Mouse (Mus musculus) thymus, adult 18-20 months (tissue): ENCODE results near the gene Wdr73.
"Not testable (repeated sequence)": the region's sequence is repeated elsewhere in the genome, so short reads cannot be mapped to it uniquely, and the experiment has no call there.

Experiments used
- DNase-seq, 2 experiments: peaks; one replicate each; pipeline ENCODE4 v3.0.0; 2022; ENCODE audit warnings: mixed read lengths in 2 of 2

Gene Wdr73

DNA sequence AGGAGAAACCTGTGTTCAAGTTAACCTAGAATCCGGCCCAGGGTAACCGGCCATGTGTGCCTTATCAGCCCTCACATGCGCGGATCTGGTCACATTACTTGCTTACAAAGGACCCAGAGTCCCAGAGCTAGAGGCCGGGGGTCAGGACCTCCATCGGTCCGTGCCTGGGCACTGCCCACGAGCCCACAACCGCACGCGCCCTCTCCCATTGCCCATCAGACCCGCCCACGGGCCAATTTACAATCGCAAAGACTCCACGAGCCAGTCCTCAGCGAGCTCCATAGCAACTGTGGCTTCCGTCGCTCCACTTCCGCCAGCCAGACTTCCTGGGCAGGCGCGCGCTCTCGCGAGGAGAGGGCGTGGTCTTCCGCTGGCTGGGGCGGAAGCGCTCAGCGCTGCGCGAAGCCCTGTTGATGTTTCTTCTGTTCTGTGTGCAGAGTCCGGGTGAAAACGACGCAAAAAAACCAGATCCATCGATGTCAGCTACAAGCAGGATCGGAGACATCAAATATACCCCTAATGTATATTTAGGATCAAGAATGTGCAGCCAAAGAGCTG lies at the start of gene Wdr73:
Gene Wdr73 (minus strand): TSS at position 326 of the 558 bp plus-strand sequence.
- DNase-seq, result peak; percentile 85 to 89

DNA sequence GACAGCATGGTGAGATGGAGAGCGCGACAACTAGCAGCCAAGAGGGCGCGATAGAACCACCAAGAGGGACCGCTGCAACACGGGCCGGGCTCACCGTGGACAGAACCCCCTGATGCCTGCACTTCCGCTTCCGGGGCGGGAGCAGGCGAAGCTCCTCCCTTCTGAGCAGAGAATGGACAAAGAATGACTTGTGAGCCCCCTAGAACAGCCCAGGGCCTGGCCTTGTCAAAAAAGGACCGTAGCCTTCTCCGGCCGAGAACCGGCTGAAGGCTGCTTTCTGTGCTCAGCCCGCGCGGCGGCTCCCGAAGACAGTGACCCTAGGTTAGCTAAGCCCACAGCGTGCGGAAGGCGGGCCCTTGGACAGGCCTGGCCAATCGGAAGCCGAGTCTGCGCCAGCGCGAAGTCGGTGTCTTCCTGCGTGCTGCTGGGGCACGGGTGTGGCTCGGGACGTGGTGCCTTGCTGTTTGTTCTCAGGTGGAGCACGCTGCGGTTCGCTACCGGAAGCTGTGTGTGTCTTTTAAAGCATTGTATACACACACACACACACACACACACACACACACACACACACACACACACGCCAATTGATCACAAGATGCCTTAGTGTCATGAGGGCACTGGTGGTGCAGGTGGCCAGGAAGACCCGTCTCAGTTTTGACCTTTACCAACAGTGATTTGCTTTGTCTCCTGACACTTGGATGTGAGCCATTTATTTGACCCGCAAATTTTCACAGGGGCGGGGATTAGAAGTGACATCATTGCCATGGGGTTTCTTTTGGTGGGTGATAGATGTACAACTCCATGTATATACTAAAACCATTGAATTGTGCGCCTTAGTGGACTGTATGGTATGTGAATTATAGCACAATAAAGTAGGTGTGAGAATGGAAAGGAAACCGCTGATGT lies 46.6 kb upstream of the Wdr73 start, which contains the start of gene Sec11a:
Gene Sec11a (minus strand): TSS at position 336 of the 906 bp plus-strand sequence.
- peak; percentile 91 to 93 for DNase-seq

DNA sequence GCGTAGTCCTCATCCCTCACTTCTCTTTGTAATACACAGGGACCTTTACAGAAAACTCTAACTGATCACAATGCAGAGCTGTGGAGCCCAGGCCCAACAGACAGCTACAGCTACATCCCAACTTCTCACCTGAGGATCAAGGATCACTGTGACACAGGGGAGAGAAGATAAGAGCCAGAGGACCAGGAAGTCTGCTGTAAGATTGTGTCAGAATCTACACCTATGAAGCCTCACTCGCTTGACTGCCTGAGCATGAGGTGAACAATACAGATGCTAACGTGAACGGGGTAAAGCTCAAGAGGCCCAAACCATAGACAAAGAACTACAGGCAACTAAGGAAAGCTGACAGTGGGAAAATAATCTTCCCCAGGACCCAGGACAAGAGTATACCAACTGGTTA lies 38.7 kb upstream of the Wdr73 start:
- no peak for DNase-seq

DNA sequence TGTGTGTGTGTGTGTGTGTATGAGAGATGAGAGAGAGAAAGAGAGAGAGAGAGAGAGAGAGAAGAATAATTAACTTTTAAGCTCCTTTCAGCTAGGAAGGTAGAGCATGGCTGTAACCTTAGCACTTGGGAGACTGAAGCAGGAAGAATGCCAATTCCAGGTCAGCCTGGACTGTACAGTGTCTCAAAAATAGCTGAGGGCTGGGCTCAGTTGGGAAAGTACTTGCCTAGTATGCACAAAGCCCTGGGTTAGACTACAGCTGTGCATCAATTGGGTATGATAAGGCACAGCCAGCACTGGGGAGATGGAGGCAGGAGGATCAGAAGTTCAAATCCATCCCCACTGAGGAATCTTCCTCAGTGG lies 36.2 kb upstream of the Wdr73 start:
- not testable (repeated sequence) for DNase-seq

DNA sequence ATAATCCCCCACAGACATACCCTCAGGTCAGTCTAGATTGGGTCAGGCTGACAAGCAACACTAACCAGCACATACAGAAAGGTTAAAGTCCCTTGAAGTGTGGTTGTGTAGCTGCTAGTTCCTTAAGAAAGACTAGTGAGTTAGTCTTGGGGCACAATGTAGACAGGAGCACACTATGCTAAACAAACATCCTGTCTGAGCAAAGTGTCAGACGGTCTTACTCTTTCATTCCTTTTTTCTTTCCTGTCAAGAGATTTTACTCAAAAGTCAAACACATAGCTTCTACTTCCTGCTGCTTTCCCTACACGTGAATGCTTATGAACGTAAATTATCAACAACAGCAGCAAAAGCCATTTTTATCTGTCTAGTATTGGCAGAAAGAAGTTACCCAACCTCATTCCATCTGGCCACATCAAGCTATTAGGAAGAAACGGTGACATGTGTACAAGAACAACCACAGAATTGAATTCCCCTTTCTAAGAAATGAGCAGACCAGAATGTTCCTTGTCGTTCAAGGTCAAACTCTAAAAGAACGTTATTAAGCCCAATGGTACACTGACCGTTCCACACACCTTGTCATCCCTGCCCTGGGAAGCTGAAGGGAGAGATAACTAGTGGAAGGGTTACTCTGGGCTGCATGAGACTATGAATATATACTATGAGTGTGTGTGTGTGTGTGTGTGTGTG lies 35.7 kb upstream of the Wdr73 start:
- DNase-seq, result not testable (repeated sequence)

DNA sequence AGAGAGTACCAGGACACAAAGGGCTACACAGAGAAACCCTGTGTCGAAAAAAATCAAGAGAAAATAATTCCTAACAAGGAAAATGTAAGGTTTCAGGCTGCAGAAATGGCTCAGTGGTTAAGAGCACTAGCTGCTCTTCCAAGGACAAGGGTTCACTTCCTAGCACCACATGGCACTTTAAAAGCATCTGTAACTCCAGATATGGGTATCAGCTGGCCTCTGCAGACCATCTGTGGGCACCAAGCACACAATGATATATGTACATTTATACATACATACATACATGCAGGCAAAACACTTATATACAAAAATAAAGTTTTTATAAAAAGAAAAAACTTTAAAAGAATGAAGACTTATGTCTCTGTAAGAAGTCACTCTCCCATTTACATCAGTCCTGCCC lies 34.8 kb upstream of the Wdr73 start:
- no peak for DNase-seq

DNA sequence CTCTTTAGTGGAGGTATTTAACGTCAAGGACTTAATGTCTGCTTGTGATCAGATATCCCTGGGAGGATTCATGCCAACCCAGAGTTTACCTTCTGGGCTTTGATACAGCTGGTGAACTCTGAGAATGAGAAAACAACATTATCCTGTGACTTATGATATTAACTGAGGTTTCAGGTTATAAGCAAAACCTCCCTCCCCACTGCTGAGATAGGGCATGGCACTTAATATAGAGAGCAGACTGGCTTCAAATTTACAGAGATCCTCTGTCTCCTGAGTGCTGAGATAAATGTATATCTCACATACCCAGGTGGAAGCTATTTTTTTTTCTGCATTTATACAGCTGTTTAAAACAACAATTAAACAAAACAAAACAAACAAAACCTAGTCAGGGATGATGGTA lies 31.7 kb upstream of the Wdr73 start:
- no peak for DNase-seq

DNA sequence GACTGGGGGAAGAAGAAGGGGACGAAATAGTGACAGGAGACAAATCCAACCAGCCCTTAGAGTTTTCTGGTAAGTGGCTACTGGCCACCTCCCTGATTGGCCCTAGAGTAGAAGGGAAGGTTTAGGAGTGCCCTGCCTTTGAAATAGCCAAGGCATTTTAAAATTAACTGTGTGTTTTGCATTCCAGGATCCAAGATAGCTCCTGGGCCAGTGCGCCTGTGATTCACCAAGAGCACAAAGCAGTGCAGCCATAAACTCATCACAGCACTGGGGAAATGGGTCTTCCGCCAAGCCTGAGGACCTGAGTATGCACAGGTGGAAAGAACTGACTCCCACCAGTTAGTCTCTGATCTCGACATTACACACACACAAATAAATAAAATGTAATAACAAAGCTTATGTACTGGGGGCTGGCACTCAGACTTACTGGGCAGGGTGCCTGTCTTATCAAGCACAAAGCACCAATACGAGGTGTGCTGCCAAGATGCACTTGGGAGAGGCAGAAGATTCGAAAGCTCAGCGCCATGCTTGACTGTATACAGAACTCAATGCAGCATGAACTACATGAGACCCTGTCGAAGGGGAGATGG lies 30.6 kb upstream of the Wdr73 start:
- DNase-seq, result no peak

DNA sequence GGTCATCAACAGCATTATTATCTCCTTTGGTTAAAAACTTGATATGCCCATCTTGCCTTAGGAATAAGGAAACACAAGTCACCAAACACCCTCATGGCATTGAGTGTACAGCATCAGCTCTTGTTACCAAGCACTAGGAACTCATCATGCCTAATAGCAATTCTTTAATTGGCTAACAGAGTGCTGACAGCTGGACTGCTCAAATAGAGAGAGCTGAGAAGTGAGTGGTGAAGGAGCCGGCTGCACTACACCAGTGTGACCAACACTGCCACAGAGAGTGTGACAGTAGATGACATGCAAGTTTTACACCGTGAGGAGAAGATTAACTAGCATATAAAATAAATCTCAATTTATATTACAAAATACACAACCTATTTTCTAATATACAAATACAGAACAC lies 22.1 kb upstream of the Wdr73 start:
- no peak for DNase-seq

DNA sequence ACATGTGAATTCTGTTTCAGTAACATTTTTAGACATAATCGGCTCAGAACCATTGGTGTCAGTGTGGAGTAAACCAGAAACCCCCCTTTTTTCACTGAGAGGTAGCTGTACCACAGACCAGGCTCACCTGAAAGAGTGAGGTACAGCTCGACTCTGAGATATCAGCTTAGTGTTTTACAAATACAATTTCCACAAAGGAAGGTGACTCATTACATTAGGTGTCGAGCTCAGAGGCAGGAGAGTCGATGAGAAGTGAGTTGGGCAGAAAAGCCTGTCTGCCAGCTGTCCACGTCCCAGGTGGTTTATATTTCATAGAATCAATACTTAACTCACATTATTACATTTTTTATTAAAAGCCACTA lies 18.6 kb upstream of the Wdr73 start:
- no peak for DNase-seq

DNA sequence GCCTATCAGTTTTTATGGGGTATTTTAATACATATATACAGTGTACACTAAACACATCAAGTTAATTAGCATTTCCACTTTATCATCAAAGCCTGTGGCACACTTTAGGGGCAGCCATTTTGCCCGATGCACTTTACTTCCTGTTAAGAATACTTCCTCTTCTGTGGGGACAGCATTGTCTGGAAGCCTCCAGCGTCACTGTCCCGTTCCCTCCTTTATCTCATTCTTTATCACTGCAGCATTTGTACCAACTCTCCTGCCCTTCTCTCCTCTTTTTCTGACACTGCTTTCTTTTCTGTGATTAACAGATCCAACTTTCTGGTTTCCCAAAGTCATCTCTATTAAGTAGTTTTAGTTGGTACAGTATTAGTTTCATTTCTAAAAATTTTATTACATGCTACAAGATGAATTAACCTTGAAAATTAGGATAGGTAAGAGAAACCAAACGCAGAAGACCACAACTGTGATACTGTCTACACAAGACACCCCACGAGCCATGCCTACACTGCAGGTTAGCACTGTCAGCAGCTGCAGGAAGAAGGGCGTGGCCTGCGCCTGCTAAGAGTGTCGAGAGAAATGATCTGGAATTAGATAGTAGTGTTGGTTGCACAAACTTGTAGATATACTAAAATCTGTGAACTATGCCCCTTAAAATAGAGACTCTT lies 18.0 kb upstream of the Wdr73 start:
- DNase-seq, result peak; percentile 42 to 51

DNA sequence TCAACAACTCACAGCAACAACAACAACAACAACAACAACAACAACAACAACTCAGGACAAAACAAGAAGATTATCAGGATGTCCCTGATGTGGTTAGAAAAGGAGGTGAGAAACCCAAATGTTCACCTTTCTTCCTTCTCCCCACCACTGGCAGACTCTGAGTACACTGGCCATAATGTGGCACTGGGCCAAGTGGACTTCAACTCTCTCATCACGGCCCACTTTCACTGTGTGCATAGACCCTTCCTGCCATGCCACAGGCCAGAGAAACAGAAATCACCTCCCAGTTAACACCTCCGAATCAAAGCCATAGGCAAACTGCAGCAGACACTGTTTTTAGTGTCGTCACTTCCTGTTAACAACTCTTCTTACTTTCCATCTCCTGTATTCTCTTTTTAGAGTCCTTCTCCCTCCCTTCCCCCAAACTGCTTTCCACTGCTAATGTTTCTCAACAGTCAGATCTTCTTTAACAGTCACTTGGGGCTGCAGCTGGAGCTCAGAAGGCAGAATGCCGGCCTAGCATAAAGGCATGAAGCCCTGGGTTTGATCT lies 16.9 kb upstream of the Wdr73 start:
- DNase-seq, result no peak

DNA sequence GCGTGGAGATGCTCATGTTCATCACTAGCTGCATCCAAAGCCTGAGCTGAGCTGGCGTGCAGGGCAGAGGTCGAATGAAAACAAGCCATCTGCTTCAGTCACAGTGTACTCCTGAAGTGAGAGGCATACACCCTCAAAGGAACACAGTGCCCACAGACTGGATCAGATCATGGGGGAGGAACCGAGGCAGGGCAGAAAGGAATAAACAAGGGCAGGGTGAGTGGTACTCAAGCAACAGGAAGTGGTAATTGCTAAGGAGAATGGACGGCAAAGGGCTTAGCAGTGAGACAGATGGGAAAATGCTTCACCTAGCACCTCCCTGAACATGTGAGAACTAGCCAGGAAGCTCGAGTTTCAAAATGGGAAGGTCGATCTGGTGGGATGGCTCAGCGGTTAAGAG lies 11.4 kb upstream of the Wdr73 start:
- DNase-seq, result no peak

DNA sequence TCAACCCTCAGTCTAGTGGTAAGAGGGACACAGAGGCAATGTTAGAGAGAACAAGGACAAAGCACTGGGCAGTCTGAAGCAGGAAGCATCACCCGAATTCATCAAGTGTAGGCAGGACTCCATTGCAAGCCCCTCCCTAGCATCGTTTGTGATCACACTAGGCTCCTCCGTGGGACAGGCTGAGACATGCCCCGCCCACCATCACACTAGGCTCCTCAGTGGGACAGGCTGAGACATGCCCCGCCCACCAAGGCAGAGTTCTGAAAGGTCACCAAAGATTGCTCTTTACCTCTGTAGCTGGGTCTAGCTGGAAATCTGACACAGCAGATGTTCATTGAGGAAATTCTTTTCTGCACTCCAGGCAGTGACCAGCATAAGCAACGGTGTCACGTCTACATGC lies 10.0 kb upstream of the Wdr73 start:
- DNase-seq, result no peak

DNA sequence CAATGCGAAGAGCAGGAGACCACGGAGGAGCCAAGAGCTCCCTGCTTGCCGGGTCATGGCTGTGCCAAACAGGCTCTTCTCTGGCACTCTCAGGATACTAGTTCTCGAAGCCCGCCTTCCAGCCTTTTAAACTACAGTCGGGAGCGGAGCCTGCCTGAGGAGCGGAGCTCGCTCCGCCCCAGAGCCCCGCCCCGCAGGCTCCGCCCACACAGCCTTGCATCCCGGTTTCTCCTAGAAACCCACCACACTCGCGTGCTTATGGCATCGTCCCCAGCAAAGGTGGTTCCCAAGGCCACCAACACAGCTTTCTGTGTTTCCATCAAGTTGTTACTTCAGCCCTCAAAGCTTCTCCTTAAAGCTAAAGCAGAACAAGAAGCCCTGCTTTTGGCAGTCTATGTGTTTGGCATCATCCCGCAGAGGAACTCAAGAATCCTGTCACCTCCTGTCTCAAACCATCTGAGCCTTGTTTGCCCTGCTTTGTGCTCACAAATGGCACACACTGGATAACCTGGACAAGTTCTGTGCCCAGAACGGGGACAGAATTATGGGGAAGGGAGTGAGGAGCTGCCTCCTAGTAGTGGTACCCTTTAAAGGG lies 3.9 kb upstream of the Wdr73 start, which contains the start of gene Nmb:
Gene Nmb (minus strand): TSS at position 156 of the 595 bp plus-strand sequence.
- DNase-seq, result peak in 1 of 2 experiments; percentile 43

DNA sequence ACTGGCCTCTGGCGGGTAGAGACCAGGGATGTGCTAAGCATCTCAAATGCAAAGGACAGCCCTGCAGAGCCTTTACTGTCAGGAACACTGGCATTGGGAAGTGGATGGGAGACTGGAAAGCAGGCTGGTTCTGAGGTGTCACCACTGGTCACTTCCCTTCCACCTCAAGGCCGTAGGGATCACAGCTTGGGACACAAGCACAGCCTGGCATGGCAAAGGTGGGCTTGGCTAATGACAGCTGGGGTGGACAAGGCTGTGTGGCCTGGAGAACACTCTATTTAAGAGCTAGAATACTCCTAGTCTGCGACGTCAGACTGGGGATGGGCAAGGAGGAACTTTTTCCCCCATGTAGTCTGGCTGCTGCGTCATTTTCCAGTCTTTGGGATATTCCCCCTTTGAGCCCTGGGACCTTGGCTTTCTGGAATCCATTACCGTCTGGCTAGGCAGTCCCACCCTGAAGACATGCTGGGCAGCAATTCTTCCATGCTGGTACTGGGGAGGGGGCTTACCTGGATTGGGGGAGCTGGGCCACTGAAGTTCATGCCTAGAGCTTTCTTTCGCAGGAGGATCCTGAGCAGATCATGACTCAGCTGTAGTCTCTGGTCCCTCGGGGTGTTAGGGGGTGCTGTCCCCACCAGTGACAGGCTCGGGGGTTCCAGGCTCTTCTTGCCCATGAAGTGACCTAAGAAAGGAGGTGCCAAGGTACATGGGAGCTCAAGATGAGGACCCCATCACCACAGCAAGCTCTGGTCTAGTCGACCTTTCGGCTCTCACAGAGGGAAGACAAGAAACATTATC lies 2.8 kb upstream of the Wdr73 start:
- DNase-seq, result no peak

DNA sequence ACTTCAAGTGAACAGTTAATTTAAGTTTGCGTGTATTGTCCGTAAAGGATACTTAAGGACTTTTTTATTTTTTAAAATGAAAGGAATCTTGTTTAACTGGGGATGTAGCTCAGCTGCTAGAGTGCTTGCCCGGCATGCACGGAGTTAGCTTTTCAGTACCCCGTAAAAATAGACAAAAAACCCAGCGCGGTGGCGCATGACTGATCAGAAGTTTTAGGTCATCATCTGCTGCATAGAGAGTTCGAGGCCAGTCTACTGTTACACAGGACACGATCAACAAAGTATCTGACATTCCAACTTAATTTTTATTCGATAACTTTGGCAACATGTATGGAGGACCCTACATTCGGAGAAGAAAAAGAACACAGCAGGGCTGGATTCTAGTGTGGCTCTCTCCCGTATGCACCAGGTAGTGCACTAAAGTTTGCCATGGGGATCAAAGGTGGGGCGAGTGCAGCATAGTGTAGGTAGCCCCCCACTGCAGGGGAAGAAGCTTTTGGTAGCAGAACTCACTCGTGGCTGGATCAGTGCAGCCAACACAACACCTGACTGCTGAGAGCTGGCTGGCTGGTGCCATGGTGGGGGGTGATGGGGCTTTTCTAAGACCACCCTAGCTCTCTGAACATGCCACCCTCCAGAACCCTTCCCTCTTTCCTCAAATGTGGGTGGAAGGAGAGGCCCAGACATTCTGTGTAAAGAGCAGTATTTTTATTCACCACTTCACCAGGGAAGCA lies 639 bp upstream of the Wdr73 start:
- no peak for DNase-seq

DNA sequence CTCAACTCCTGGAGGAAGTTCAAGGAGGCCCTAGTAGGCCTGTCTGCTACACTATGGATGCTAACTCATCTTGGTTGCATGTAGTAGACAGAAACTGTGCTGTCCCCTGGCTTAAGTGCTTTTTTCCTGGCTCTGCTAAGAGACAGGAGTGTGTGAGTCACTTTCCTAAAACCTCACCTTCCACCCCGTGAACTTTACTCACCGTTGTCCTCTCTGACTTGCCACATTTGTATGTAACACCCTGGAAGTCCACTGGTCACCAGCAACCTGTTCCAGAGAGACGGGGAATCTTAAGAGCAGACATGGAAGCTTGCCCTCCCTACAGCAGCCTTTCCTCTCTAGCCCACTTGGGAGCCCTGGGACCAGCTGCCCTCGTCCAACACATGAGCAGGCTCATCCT lies 3.3 kb downstream of the Wdr73 start:
- DNase-seq, result no peak

DNA sequence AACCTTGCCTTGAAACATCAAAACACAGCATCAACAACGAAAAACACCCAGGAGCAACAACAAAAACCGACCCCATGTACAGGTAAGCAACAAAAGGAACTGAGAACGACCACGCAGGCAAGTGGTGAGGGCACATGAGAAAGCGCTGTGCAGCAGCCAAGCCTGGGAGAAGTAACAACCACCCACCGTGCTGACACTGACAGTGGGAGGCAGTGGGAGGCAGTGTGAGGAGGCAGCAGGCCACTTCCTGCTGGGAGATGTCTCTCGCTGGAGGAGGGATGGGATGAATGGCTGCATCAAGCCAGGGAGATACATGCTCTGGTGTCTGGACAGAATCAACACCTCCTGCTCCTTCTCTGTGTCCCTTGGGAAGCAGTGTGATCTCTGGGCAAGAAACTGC lies 3.9 kb downstream of the Wdr73 start:
- no peak for DNase-seq

DNA sequence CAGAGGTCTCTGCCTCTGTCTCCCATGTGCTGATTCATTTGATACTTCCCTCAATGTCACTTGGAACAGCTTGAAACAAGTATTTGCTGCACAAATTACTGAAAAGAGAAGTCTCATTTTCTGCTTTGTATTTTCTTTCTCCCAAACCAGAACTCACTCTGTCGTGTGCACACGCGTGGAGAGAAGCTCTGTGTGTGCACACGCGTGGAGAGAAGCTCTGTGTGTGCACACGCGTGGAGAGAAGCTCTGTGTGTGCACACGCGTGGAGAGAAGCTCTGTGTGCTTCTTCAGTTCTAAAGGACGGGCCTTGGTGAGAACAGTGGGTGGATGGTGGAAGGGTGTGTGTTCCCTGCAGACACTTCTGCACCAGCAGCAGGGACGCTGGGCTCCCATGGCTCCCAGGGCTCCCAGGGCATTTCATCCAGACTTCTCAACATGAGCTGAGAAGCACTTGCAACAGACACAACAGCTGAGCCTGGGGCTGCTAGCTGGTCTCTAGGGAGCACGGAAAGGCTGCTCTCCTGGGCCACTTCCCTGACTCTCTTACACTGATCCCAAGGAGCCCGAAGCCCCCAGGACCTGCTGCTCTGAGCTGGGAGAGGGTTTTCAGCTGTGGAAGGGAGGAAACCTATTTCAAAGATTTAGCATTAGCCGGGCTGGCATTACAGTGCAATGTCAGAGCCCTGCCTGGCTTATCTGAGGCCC lies 6.1 kb downstream of the Wdr73 start:
- DNase-seq, result no peak
